Mouse (Mus musculus) intestine, embryonic 14.5 days (tissue): ENCODE results near the gene Kpna2. TPM values are rescaled to one million over a fixed set of nuclear protein-coding genes. Genes with fewer than 3 reads are reported as not detected.

Experiments used
- ATAC-seq: fragments of 200-750 bp; cut with Nextera tagmentation; replicated peaks from 2 replicates; pipeline ENCODE4 v1.8.0; 2017; ENCODE audit warnings: low read depth, moderate number of reproducible peaks, moderate TSS enrichment, moderate library complexity; ENCODE audit not compliant: low FRiP score, low TSS enrichment
- DNase-seq: peaks from one replicate; pipeline ENCODE4 v3.0.0-alpha.2; 2018; ENCODE audit warnings: low spot score
- H3K27ac ChIP-seq: fragments of 300-500 bp; sonication (generic); 2 replicates; pipeline ENCODE4 v1.5.1; 2014; ENCODE audit warnings: low read depth, mild to moderate bottlenecking, control low read depth
- H3K27me3 ChIP-seq: fragments of 300-500 bp; sonication (generic); replicated peaks from 2 replicates; pipeline ENCODE4 v1.6.1; 2014; ENCODE audit warnings: low read length, control low read depth; ENCODE audit not compliant: control insufficient read depth, insufficient read depth
- H3K36me3 ChIP-seq: fragments of 300-500 bp; sonication (generic); 2 replicates; pipeline ENCODE4 v1.6.1; 2014; ENCODE audit warnings: low read length, control low read depth; ENCODE audit not compliant: control insufficient read depth, insufficient read depth
- H3K4me1 ChIP-seq: fragments of 300-500 bp; sonication (generic); replicated peaks from 2 replicates; pipeline ENCODE4 v1.6.1; 2014; ENCODE audit warnings: low read length, control low read depth, mixed read lengths; ENCODE audit not compliant: control insufficient read depth, insufficient read depth
- H3K4me2 ChIP-seq: fragments of 300-500 bp; sonication (generic); 2 replicates; pipeline ENCODE4 v1.6.1; 2014; ENCODE audit warnings: low read length
- H3K4me3 ChIP-seq: fragments of 300-500 bp; sonication (generic); 2 replicates; pipeline ENCODE4 v1.5.1; 2014; ENCODE audit warnings: low read depth, low read length, control low read depth, mixed read lengths
- H3K9ac ChIP-seq: fragments of 300-500 bp; sonication (generic); 2 replicates; pipeline ENCODE4 v1.6.1; 2014; ENCODE audit warnings: mild to moderate bottlenecking, low read length
- H3K9me3 ChIP-seq: fragments of 300-500 bp; sonication (generic); 2 replicates; pipeline ENCODE4 v1.6.1; 2016; ENCODE audit warnings: low read length, control low read depth; ENCODE audit not compliant: control insufficient read depth
- WGBS: fragments of 180-500 bp; shearing (Covaris S2); extraction: QIAGEN DNeasy Blood & Tissue Kit; methylation state at CpG from one replicate; pipeline ENCODE4 v1.1.7; 2014; 5-methylcytosine and 5-hydroxymethylcytosine counted together
- polyA plus RNA-seq: library from polyadenylated mRNA; unstranded; fragments of >200 nt; fragmentation: Nextera tagmentation; extraction: Ambion mirVana; gene quantifications from 2 replicates; pipeline ENCODE4 v1.2.1, GENCODE M21; 2014

Gene Kpna2
- polyA plus RNA-seq, 1 experiment from 2014 or later: 416 TPM

- no peak for ATAC-seq
- DNase-seq: no peak
These were observed 32.3 kb upstream of the Kpna2 start for GRCm38 (mm10) chr11:107031635-107032034.

GRCm38 (mm10) chr11:107029536-107029935 is 30.2 kb upstream of the Kpna2 start:
- no peak for DNase-seq
- no peak overlapping the region for H3K9ac ChIP-seq
- peaks cover 14% of the 10 kb centered on the region for H3K4me1 ChIP-seq
- H3K9me3 ChIP-seq: no peaks in the 10 kb centered on the region
- no peak overlapping the region for H3K27ac ChIP-seq
- no peaks in the 10 kb centered on the region for H3K36me3 ChIP-seq
- H3K4me2 ChIP-seq: no peak overlapping the region
- H3K4me3 ChIP-seq: no peak overlapping the region
- 49% methylated on average over 19 of the region's 19 CpGs for WGBS
- peaks cover 3% of the 10 kb centered on the region; the same call in 1 of the 2 replicates for H3K27me3 ChIP-seq
- no peak for ATAC-seq

More at GRCm38 (mm10) chr11:107031635-107032034, 32.3 kb upstream of the Kpna2 start:
- no peak overlapping the region for H3K4me3 ChIP-seq
- H3K27ac ChIP-seq: no peak overlapping the region
- peaks cover 17% of the 10 kb centered on the region for H3K36me3 ChIP-seq
- H3K9me3 ChIP-seq: no peaks in the 10 kb centered on the region
- 53% methylated on average over 7 of the region's 7 CpGs for WGBS
- no peaks in the 10 kb centered on the region for H3K27me3 ChIP-seq
- H3K4me1 ChIP-seq: no peaks in the 10 kb centered on the region
- H3K4me2 ChIP-seq: no peak overlapping the region
- H3K9ac ChIP-seq: no peak overlapping the region

- peak overlapping the region; percentile 61 for H3K9ac ChIP-seq
- ATAC-seq (no peak), DNase-seq (no peak)
- peak overlapping the region; percentile 68 for H3K4me3 ChIP-seq
- peak overlapping the region; percentile 64 for H3K4me2 ChIP-seq
- H3K36me3 ChIP-seq: no peaks in the 10 kb centered on the region
- peaks cover 3% of the 10 kb centered on the region; the same call in 1 of the 2 replicates for H3K27me3 ChIP-seq
- peaks cover 14% of the 10 kb centered on the region for H3K4me1 ChIP-seq
- H3K27ac ChIP-seq: no peak overlapping the region
- no peaks in the 10 kb centered on the region for H3K9me3 ChIP-seq
- 62% methylated on average over 6 of the region's 6 CpGs for WGBS
These were observed 29.4 kb upstream of the Kpna2 start for GRCm38 (mm10) chr11:107028754-107029153.

DNA sequence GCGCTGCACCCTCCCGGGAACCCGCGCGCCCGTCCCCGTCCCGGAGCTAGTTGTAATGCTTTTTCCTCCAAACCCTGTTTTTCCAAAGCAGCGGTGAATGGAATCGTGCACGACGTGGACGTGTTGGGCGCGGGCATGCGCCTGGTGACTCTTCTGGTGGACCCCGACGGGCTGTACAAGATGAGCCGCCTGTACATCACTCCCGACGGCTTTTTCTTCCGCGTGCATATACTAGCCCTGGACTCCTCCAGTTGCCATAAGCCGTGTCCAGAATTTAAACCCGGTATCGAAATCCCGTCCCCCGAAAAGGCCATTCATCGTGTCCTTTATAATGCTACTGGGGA is 28.9 kb upstream of the Kpna2 start:
- Histone ChIP-seq H3K4me1 (peaks cover 14% of the 10 kb centered on the region), H3K4me2 (peak overlapping the region; percentile 64), H3K27me3 (peaks cover 3% of the 10 kb centered on the region; the same call in 1 of the 2 replicates), H3K27ac (0 out of 2 replicates have a peak overlapping the region, but pooled peaks have one; percentile 69), H3K36me3 (no peaks in the 10 kb centered on the region), H3K9ac (peak overlapping the region; percentile 61), H3K4me3 (peak overlapping the region; percentile 68), H3K9me3 (no peaks in the 10 kb centered on the region)
- ATAC-seq (peak; percentile 63), DNase-seq (peak; percentile 89)
- WGBS: 2% methylated on average over 29 of the region's 29 CpGs

DNA sequence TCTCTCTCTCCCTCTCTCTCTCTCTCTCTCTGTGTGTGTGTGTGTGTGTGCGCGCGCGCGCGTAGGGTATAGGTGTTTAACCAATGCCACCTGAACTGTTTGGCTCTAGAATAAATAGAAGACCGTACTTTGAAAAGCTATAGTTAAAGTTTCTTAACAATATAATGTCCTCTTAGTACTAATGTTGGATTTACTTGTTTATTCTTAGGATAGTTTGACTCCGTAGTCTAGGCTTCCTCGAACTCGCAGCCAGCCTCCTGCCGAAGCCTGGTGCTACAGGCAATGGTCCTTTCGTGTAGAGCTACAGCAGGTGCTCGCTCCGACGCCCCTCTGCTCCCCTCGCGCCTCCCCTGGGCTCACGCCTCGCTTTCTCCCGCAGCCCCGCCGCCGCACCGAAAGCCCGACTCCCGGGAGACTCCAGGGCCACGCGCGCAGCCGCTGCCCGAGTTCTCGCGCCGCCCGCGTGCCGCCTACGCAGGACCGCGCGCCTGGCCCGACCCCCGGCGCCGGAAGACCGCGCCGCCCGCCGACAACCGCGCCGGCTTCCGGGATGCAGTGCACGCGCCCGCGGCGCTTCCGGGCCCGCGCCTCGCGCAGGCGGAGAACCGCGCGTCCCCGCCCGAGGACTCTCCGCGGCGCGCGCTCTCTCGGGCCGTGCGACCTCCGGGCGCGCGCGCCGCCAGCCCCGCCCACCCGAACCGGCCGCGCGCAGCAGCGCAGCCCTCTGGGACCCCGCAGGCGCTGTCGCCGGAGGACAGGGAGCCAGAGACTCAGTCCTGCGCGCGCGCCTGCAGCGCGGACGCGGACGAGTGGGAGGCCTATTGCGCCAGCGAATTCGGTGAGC is 28.3 kb upstream of the Kpna2 start:
- DNase-seq (peak; percentile 87), ATAC-seq (peak; percentile 91)
- H3K36me3 ChIP-seq: no peaks in the 10 kb centered on the region
- H3K27me3 ChIP-seq: peaks cover 3% of the 10 kb centered on the region; the same call in 1 of the 2 replicates
- H3K4me3 ChIP-seq: peak overlapping the region; percentile 68
- H3K9me3 ChIP-seq: no peaks in the 10 kb centered on the region
- H3K4me1 ChIP-seq: peaks cover 14% of the 10 kb centered on the region
- H3K9ac ChIP-seq: peak overlapping the region; percentile 61
- peak overlapping the region; percentile 64 for H3K4me2 ChIP-seq
- peak overlapping the region; percentile 69 for H3K27ac ChIP-seq
- WGBS: under 1% methylated on average over 95 of the region's 107 CpGs

DNA sequence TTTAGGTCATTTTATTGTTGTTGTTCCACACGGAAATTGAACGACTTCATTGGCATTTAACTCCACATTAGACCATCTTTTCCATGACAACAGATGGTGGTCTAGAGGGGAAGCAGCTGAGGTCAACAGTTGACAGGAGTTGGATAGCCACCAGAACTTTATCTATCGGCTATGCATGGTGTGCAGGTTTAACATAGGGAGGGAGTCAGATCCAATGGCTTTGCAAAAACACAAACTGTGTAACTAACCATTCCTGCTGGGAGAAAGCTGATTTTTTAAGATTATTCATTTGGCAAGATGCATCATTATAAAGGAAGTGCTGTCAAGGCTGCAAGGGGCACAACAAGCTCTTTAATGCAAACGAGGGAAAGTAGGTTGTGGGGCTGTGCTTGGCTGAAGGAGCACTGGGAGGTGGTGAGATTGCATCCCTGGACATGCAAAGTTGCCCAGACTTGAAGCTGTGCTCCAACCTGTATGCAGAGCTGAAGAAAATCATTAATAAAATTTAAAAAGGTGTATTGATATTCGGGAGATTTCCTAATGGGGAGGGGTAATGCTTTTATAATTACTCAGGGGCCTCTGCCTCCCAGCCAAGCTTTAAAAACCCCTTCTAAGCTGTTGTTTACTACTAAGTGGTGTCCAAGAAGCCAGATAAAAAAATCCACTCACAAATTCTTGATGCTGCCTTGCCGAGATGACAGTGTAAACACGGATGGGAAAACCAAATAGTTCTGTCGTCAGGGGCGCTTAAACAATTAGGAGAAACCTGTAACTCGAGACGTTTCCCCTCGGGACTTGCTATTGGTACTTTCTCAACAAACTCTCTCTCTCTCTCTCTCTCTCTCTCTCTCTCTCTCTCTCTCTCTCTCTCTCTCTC is 27.5 kb upstream of the Kpna2 start:
- H3K27me3 ChIP-seq: peaks cover 3% of the 10 kb centered on the region; the same call in 1 of the 2 replicates
- no peak for DNase-seq
- peak overlapping the region; percentile 68; the same call in 1 of the 2 replicates for H3K4me3 ChIP-seq
- peak overlapping the region; percentile 64 for H3K4me2 ChIP-seq
- no peak overlapping the region for H3K27ac ChIP-seq
- H3K36me3 ChIP-seq: no peaks in the 10 kb centered on the region
- no peak for ATAC-seq
- no peaks in the 10 kb centered on the region for H3K9me3 ChIP-seq
- no peak overlapping the region for H3K9ac ChIP-seq
- H3K4me1 ChIP-seq: peaks cover 14% of the 10 kb centered on the region
- 9% methylated on average over 12 of the region's 12 CpGs for WGBS

- H3K9me3 ChIP-seq: no peaks in the 10 kb centered on the region
- DNase-seq (peak; percentile 69), ATAC-seq (no peak)
- H3K27me3 ChIP-seq: peaks cover 3% of the 10 kb centered on the region; the same call in 1 of the 2 replicates
- peaks cover 14% of the 10 kb centered on the region for H3K4me1 ChIP-seq
- H3K4me3 ChIP-seq: peak within 1 kb of the TSS; percentile 31
- no peaks in the 10 kb centered on the region for H3K36me3 ChIP-seq
- no peak within 1 kb of the TSS for H3K27ac ChIP-seq
- H3K9ac ChIP-seq: peak within 1 kb of the TSS; percentile 45
- under 1% methylated on average over 45 of the region's 45 CpGs for WGBS
- peak within 1 kb of the TSS; percentile 57 for H3K4me2 ChIP-seq
These were observed 26.3 kb upstream of the Kpna2 start, which contains the start of gene 1810010H24Rik for GRCm38 (mm10) chr11:107025411-107026321. Gene 1810010H24Rik, plus strand, starts transcription at chr11:107025681.
